Mouse (Mus musculus): Measurements from ENCODE around the gene Prss46.

- no peak for TF ChIP-seq POLR2A (IDR thresholded peaks at IDR 0.05; ENCODE audit: extremely low read depth, insufficient read depth, low read length)
- TF ChIP-seq CTCF (IDR thresholded peaks at IDR 0.05; ENCODE audit: extremely low read depth, insufficient read depth, low read length) = no peak
These were observed 36.5 kb downstream of the Prss46 start for GRCm38 (mm10) chr9:110880772-110881171.
